Mouse (Mus musculus) Muller cell, postnatal 12 days (primary cell): Measurements from ENCODE around the gene Sema6b.
"Not testable (repeated sequence)": the region's sequence is repeated elsewhere in the genome, so short reads cannot be mapped to it uniquely, and the experiment has no call there.

Experiments used
- DNase-seq: peaks from one replicate; pipeline ENCODE4 v3.0.0-alpha.2; 2015; ENCODE audit errors: inconsistent ontology term

Gene Sema6b

DNA sequence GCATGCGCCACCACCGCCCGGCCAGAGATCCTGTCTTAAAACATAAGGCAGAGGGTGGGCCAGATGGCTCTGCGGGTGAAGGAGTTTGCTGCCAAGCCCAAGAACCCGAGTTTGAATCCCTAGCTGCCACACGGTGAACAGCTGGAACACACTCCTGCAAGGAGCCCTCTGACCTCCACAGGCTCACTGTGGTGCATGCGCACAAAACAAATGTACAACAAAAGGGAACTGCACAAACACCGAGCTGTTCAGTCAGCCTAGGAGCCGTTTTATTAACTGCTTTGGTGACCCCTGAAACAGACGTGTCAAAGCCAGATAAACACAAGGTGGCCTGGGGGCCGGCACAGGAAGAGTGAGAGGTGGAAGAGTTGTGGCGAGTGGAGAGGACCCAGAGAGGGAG lies 20.7 kb downstream of the Sema6b start:
- no peak for DNase-seq

DNA sequence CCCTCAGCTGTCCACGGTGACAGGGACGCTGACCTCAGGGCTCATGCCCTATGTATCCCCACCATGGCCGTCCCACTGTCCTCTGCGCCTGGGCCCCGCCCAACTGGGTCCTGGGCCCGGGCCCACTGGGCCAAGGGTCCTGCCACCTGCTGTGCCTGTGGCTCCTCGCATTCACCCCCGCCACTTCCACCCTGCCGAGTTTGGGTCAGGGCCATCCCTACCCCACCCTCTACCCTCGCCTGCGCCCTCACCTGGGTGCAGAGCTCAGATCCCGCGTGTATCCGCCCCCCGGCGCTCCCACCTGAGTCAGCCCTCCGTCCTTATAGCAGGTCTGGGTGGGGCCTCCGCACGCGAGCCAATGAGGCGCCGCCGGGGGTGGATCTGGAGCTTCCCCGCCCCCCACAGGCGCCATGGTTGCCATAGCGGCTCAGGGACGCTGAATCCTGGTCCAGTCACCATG lies 22.9 kb downstream of the Sema6b start, which contains the start of gene Plin5:
Gene Plin5, minus strand, starts transcription at position 346 of the 460 bp plus-strand sequence.
- peak; percentile 74 for DNase-seq

DNA sequence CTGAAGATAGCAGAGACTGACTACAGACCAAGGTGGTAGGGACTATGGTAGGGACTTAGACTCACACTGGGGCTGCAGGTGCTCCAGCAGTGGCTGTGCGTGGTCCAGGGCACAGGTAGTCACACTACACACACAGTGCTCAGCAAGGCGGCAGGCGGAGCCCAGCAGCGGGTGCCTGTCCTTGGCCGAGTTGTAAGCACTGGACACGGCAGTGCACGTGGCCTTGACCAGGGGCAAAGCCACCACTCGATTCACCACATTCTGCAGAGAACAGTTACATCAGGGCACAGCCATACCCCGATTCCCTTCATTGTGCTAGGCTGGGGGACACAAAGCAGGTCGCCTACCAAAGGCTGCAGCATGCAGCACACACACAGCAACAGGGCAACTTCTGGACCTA lies 23.9 kb downstream of the Sema6b start:
- no peak for DNase-seq

DNA sequence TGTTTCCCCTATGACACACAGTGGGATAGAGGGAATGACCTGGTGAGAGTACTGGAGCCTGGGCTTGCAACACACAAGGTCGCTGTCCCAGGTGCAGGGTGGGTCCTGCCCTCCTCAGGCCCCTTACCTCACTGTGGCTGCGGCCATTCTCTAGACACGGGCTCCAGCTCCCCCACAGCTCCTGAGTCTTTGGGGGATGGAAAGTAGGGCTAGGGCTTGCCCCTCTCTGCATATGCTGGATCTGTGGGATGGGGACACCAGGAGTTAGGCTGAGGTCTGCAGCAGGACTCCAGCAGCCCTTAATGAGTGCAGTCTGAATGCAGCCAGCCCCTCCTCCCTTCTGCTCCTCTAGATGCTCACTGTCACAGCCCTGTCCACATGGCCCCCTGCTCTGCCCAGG lies 27.4 kb downstream of the Sema6b start:
- DNase-seq = no peak

DNA sequence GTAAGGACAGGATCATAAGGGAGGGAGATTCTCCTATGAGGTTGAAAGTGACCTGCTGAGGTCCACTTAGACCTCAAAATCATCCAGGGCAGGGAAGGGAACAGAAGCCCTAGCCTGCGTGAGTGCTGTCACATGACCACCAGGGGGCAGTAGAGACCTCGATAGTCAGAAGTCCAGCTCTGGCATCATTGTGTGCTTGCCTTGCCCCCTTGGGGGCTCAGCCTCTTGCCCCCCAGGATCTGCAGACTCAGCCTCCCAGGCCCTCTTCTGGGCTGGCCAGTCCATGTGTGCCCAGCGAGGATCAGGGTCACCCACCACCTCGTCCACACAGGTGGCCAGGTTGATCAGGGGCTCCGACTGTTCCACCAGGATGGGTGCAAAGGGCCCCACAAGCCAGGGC lies 28.3 kb downstream of the Sema6b start:
- DNase-seq = no peak

DNA sequence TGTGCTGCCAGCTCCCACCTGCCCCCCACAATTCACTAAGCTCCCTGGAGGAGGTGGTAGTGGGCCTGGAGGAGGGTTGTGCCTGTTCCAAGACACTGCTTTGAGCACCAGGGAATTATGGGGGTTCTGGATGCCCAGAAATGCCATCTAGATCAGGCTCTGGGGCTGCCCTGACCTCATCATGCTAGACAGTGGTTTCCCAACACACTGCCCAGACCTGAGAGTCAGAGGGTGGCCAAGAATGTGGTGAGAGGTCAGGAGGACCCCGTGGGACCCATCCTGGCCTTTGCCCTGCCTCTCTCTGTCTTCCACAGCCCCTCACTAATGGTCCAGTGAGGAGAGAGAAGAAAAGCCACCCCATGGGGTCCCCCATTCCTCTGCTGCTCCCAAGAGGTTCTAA lies 29.1 kb downstream of the Sema6b start:
- DNase-seq = no peak

DNA sequence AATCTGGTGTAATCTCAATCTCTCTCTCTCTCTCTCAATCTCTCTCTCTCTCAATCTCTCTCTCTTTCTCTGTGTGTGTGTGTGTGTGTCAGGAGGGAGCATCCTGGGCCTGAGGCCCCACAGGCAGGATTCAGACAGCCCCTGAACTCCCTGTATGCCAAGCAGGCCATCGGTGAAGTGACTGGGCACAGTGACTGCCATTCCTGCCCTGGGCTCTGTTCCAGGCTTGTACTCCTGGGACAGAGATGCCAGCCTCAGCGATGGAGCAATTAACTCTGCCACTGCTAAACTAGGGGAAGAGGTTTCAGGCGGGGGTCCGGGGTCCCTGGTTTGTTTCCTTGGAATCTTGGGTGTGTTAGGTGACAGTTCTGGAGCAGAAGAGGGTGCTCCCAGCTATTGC lies 29.6 kb downstream of the Sema6b start:
- DNase-seq = peak; percentile 29

DNA sequence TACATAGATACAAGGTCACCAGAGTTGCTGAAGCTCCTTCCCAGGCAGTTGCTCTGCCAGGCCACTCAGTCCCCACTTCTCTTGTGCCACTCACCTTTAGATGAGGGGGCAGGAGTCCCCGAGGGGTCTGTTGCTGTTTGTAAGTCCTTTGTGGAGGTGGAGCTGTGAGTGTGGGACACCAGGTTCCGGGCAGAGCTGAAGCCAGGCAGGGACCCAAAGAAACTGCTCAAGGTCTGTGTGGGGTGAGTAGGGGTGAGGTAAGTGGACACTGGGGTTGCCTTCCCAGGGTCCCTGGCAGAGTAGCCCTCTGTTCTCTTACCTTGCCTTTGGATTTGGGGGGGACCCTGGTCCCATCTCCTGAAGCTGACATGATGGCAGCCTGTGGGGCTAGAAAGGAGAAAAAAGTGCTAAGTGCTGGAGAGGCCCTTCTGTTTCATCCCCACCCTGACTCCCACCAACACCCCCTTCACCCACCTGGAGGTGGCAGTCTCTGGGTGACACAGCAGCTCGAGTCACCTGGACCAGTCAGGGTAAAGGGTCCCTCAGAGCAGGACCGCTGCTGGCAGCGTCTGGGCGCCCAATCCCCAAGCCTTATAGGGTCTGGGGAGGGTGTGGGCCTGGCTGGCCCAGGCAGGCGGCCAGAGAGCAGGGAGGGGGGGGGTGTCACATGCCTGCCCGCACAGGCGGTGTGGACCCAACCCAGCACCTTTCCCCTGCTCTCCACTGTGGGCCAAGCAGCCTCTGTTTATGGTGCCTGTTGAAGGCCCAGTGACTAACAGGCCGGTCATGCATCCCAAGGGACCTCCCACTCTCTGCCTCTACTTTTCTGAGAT lies 30.7 kb downstream of the Sema6b start, which contains the start of gene Plin4:
Gene Plin4, minus strand, starts transcription at position 585 of the 833 bp plus-strand sequence.
- DNase-seq = peak; percentile 54

DNA sequence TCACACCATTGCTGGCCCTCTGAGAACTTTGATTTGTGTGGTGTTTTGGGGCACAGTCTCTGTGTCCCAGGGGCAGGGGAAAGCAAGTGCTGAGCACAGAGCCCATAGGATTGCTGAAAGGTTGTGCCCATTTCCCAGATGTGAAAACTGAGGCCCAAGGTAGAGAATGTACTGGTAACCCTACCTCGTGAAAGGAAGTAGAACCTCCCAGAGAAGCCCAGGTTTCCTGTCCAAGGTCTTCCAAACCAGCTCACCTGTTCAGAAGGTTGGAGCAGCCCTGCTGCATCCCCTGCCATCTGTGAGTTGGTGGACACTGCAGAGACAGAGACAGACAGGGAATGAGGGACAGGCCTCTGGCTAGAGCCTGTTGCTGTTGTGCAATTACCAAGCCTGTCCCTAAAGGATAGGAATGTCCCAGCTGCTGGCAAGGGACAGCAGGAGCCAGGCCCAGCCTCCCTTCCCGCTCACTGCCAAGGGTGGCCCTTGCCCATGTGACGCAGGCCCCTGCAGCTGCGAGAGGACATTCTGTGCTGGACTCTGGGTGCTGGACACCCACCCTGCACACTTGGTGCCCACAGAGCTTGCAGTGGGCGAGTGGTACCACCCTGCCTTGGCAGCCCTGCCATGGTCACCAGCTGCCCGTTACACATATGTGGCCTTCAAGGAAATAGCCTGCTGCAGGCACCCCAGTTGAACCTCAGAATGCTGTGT lies 31.7 kb downstream of the Sema6b start:
- DNase-seq = peak; percentile 55

DNA sequence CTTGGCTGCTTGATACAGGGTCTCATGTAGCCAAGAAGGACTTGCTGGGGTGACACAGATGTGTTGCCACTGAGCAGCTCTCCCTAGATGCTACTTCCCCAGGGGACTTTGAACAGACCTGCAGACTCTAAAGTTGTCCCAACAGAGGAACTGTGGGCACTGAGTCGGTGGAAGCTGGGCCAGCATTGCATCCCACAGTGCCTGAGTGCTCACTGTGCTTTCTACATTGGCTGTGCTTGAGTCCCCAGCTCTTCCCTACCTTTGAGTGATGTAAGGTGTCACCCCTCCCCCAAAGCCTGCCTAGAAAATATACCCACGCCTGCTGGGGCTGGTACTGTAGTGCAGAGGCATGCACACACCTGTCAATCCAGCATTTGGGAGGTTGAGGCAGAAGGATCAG lies 32.4 kb downstream of the Sema6b start:
- no peak for DNase-seq

DNA sequence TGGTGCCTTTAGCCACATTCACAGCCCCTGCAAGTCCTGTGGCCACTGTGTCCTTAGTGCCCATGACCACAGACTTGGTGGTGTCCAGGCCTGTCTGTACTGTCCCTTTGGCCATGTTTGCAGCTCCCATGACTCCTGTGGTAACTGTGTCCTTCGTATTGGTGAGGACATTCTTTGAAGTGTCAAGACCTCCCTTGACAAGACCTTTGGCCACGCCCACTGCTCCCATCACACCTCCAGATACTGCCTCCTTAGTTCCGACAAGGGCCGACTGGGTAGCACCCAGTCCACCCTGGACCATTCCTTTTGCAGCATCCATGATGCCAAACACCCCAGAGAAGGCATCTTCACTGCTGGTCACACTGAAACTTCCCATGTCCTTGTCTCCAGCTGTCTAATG lies 33.2 kb downstream of the Sema6b start:
- no peak for DNase-seq

DNA sequence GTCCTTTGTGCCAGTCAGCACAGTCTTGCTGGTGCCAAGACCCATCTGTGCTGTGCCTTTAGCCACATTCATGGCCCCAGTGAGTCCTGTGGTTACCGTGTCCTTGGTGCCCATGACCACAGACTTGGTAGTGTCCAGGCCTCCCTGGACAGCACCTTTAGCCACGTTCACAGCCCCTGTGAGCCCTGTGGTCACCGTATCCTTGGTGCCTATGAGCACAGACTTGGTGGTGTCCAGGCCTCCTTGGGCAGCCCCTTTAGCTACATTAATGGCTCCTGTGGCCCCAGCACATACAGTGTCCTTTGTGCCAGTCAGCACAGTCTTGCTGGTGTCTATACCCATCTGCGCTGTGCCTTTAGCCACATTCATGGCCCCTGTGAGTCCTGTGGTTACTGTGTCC lies 33.7 kb downstream of the Sema6b start:
- DNase-seq = not testable (repeated sequence)

DNA sequence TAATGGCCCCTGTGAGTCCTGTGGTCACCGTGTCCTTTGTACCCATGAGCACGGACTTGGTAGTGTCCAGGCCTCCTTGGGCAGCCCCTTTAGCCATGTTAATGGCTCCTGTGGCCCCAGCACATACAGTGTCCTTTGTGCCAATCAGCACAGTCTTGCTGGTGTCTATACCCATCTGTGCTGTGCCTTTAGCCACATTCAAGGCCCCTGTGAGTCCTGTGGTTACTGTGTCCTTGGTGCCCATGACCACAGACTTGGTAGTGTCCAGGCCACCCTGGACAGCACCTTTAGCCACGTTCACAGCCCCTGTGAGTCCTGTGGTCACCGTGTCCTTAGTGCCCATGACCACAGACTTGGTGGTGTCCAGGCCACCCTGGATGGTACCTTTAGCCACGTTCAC lies 35.3 kb downstream of the Sema6b start:
- DNase-seq = not testable (repeated sequence)

DNA sequence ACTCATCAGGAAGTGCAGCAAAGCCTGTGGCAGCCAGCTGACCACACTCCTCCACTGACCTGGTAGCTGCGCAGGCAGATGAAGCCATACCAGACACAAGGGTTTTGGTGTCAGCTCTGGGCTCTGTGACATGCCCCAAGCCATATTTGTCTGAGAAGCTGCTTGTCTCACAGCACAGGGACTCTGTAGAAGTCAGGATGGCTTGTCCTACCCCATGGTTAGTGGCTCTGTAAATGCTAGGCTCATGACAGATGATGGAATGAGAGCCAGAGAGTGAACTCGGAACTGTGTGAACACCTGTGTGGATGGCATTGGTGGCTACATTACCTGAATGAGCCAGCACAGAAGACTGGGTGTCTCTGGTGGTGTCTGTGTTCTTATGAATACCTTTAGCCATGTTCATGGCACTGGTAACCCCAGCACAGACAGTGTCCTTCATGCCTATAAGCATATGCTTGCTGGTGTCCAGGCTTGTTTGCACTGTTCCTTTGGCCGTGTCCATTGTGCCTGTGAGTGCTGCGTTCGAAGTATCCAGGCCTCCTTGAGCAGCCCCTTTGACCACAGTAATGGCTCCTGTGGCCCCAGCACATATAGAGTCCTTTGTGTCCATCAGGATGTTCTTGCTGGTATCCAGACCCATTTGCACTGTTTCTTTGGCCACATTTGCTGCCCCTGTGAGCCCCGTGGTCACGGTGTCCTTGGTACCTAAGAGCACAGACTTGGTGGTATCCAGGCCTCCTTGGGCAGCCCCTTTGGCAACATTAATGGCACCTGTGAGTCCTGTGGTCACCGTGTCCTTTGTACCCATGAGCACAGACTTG lies 36.5 kb downstream of the Sema6b start:
- no peak for DNase-seq

DNA sequence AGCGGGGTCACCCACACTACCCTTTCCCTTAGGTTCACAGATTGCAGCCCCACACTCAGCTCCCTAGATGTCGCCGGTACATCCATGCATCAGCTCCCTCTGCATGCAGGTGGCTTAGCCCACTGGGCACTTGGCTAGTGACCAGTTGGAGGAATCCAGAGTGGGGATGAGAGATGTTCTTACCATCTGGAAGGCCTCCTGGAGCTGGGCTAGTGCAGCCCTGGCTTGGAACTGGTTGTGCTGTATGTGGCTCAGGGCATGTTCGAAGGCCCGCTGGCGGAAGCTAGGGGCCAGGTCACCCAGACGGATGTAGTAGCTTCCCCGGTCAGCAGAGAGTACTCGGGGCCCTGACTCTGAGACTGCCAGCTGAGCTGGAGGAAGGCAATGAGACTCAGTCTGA lies 37.2 kb downstream of the Sema6b start:
- no peak for DNase-seq

DNA sequence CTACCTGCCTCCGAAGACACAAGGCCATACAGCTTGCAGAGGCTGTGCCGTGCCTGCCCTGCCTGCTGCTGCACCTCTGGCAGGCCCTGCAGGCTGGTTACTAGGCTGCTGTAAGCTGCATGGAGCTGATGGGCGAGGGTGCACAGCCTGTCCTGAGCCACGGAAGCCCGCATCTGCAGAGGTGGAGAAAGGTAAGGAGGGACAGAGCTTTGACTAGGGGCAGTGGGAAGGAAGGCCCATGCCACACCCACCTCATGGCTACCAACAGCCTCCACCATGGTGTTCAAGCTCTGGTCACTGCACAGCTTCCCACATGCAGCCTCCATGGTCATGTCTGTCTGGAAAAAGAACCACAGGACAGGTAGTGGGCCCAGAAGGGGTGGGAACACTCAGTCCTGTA lies 38.0 kb downstream of the Sema6b start:
- DNase-seq = no peak

DNA sequence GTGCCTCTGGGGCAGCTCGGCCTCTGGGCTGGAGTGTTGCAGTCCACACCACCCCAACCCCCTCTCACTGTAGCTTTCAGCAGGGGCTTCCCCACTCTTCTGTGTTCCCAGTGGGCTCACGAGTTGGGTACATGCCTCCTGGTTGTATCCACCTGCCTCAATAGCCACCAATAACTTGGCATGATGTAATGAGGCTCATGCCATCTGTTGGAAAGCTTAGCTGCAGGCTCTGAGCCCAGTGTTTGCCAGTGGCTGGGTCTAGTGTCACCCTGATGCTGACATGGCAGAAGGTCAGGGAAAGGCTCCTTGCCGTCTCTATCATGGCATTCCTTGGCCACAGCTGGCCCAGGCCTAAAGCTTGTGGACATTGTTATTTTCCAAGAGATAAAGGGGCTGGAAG lies 39.3 kb downstream of the Sema6b start:
- DNase-seq = no peak

DNA sequence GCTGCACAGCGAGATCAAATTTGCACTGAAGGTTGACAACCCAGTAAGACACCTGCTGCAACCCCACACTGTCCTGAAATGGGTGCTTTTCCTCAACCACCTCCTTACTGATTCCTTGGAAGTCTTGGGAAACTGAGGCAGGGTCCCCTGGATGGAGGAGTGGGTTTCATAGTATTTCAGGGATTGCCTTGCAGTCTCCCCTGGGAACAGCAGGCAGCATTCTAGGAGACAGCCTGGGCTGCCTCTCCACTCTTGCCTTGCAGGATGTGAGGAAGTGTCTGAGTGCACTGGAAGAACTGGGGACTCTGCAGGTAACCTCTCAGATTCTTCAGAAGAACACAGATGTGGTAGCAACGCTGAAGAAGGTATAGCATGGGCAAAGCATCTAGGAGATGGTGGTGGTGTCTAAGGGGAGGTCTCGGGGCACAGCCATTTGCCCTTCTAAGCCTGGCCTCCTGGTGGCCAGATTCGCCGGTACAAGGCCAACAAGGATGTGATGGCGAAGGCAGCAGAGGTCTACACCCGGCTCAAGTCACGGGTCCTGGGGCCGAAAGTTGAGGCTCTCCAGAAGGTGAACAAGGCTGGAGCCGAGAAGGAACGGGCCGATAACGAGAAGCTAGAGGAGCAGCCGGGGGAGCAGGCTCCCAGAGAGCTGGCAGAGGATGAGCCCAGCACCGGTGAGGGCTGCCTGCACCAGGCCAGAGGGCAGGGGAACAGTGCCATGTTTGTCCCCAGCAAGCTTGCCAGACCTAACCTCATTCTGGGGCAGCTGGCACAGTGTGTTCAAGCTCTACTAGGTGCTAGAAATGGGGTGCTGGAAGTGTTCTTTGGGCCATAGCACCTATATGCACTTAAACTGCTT lies 41.2 kb downstream of the Sema6b start:
- no peak for DNase-seq

DNA sequence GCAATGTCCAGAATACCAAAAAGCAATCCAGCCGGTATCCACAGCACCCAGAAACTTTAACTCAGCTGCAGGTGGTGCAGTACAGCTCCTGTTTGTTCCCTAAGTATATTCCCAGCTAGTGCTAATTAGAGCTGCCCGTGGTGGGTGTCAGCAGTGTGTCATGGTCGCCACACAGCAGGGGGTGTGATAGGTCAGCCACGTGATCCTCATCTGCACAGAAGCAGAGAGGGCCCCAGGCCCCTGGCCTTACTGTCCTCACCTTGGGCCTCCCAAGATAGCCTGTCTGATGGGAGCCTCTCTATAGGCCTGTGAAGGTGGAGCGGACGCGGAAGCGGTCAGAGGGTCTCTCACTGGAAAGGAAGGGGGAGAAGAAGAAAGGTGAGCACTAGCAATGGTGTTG lies 42.0 kb downstream of the Sema6b start:
- DNase-seq = no peak

DNA sequence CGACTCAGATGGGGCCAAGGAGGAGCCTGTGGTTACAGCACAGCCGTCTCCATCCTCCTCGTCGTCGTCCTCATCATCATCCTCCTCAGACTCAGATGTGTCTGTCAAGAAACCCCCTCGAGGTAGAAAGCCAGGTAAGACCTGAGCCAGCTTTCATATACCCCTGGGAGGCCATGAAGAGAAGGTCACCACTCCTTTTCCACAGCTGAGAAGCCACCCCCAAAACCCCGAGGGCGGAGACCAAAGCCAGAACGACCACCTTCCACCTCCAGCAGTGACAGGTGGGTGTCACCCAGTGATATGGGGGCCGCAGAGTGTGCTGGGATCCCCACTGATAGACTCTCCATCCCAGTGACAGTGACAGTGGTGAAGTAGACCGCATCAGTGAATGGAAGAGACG lies 43.3 kb downstream of the Sema6b start:
- DNase-seq = no peak

DNA sequence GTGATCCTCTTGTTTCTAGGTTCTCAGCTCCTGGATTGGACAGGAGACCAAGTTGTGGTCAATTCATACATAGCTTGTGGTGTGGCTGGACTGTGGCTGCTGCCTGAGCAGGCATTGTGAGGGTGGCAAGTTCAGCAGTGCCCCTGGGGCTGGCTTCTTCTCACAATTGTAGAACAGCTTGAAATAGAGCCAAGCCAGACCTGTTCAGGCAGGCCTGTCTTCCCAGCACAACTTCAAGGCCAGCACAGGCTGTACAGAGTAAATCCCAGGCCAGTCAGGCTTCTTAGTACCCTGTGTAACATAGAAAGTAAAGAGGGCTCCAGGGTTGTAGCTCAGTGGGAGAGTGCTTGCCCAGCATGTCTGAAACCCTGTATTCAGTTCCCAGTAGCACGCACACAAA lies 47.3 kb downstream of the Sema6b start:
- DNase-seq = peak; percentile 79
